Mouse (Mus musculus): Measurements from ENCODE around the gene Zfyve28. TPM values are rescaled to one million over a fixed set of nuclear protein-coding genes. Genes with fewer than 3 reads are reported as not detected.

Zfyve28 gene
- polyA plus RNA-seq, 1 experiment: 0.08 TPM

GRCm38 (mm10) chr5:34325286-34325685 is 37.0 kb upstream of the Zfyve28 start:
- H3K4me3 ChIP-seq: no peak overlapping the region
- no peak overlapping the region for H3K4me2 ChIP-seq (ENCODE audit: low read depth)
- no peaks in the 10 kb centered on the region for H3K79me2 ChIP-seq (ENCODE audit: control insufficient read depth, insufficient read depth)
- TF ChIP-seq SRF (IDR thresholded peaks at IDR 0.05; ENCODE audit: control insufficient read depth, insufficient read length, low read depth) (no peak), CEBPB (IDR thresholded peaks at IDR 0.05; ENCODE audit: insufficient read depth, poor library complexity, severe bottlenecking) (no peak), POLR2A (IDR thresholded peaks at IDR 0.05; ENCODE audit: insufficient read length, low read depth) (no peak), TCF12 (IDR thresholded peaks at IDR 0.05; ENCODE audit: insufficient read depth, poor library complexity, severe bottlenecking) (no peak), USF1 (IDR thresholded peaks at IDR 0.05; ENCODE audit: low read depth) (no peak), E2F4 (IDR thresholded peaks at IDR 0.05; ENCODE audit: insufficient read depth) (no peak), MAX (IDR thresholded peaks at IDR 0.05; ENCODE audit: low read depth) (no peak), POLR2AphosphoS2 (IDR thresholded peaks at IDR 0.05; ENCODE audit: insufficient read length, low read depth) (no peak), MYOD1 (IDR thresholded peaks at IDR 0.05; ENCODE audit: control insufficient read depth in 1 of 3, insufficient read length in 2 of 3, low read depth in 2 of 3) (no peak), REST (IDR thresholded peaks at IDR 0.05; ENCODE audit: insufficient read depth, insufficient read length) (no peak), MYOG (IDR thresholded peaks at IDR 0.05; ENCODE audit: control insufficient read depth in 1 of 3, insufficient read depth in 1 of 3, insufficient read length in 2 of 3, low read depth in 2 of 3) (no peak), TCF3 (IDR thresholded peaks at IDR 0.05; ENCODE audit: insufficient read length, low read depth) (no peak)
- no peaks in the 10 kb centered on the region for H3K36me3 ChIP-seq (ENCODE audit: control insufficient read depth, insufficient read depth)
- no peak overlapping the region for H3ac ChIP-seq (ENCODE audit: control insufficient read depth, insufficient read length)
- H3K27me3 ChIP-seq (ENCODE audit: control insufficient read depth, insufficient read depth, insufficient read length): no peaks in the 10 kb centered on the region

- Histone ChIP-seq H3K4me2 (ENCODE audit: low read depth) (no peak overlapping the region), H3K79me2 (ENCODE audit: control insufficient read depth, insufficient read depth) (no peaks in the 10 kb centered on the region), H3K4me3 (no peak overlapping the region), H3K27me3 (ENCODE audit: control insufficient read depth, insufficient read depth, insufficient read length) (no peaks in the 10 kb centered on the region), H3K36me3 (ENCODE audit: control insufficient read depth, insufficient read depth) (no peaks in the 10 kb centered on the region), H3ac (ENCODE audit: control insufficient read depth, insufficient read length) (no peak overlapping the region)
- TF ChIP-seq MYOD1 (IDR thresholded peaks at IDR 0.05; ENCODE audit: control insufficient read depth in 1 of 3, insufficient read length in 2 of 3, low read depth in 2 of 3) (no peak), REST (IDR thresholded peaks at IDR 0.05; ENCODE audit: insufficient read depth, insufficient read length) (no peak), MAX (IDR thresholded peaks at IDR 0.05; ENCODE audit: low read depth) (no peak), POLR2AphosphoS2 (IDR thresholded peaks at IDR 0.05; ENCODE audit: insufficient read length, low read depth) (no peak)
Observed at GRCm38 (mm10) chr5:34321236-34321635, 33.0 kb upstream of the Zfyve28 start.

GRCm38 (mm10) chr5:34319491-34320034 is 31.3 kb upstream of the Zfyve28 start:
- H3K4me3 ChIP-seq: no peak overlapping the region
- H3K27me3 ChIP-seq (ENCODE audit: control insufficient read depth, insufficient read depth, insufficient read length): no peaks in the 10 kb centered on the region
- no peaks in the 10 kb centered on the region for H3K36me3 ChIP-seq (ENCODE audit: control insufficient read depth, insufficient read depth)
- TF ChIP-seq POLR2AphosphoS2 (IDR thresholded peaks at IDR 0.05; ENCODE audit: insufficient read length, low read depth): no peak
- no peak for TF ChIP-seq MYOD1 (IDR thresholded peaks at IDR 0.05; ENCODE audit: control insufficient read depth in 1 of 3, insufficient read length in 2 of 3, low read depth in 2 of 3)
- TF ChIP-seq SRF (IDR thresholded peaks at IDR 0.05; ENCODE audit: control insufficient read depth, insufficient read length, low read depth): no peak
- TF ChIP-seq TCF3 (IDR thresholded peaks at IDR 0.05; ENCODE audit: insufficient read length, low read depth): no peak
- TF ChIP-seq MAX (IDR thresholded peaks at IDR 0.05; ENCODE audit: low read depth): no peak
- no peak for TF ChIP-seq MYOG (IDR thresholded peaks at IDR 0.05; ENCODE audit: control insufficient read depth in 1 of 3, insufficient read depth in 1 of 3, insufficient read length in 2 of 3, low read depth in 2 of 3)
- TF ChIP-seq REST (IDR thresholded peaks at IDR 0.05; ENCODE audit: insufficient read depth, insufficient read length): no peak
- TF ChIP-seq USF1 (IDR thresholded peaks at IDR 0.05; ENCODE audit: low read depth): no peak
- TF ChIP-seq POLR2A (IDR thresholded peaks at IDR 0.05; ENCODE audit: insufficient read length, low read depth): no peak
- no peak overlapping the region for H3ac ChIP-seq (ENCODE audit: control insufficient read depth, insufficient read length)
- H3K4me2 ChIP-seq (ENCODE audit: low read depth): no peak overlapping the region
- H3K79me2 ChIP-seq (ENCODE audit: control insufficient read depth, insufficient read depth): no peaks in the 10 kb centered on the region

GRCm38 (mm10) chr5:34309016-34309415 is 20.8 kb upstream of the Zfyve28 start:
- no peak for TF ChIP-seq SRF (IDR thresholded peaks at IDR 0.05; ENCODE audit: control insufficient read depth, insufficient read length, low read depth)
- H3K4me3 ChIP-seq: no peak overlapping the region
- no peak overlapping the region for H3ac ChIP-seq (ENCODE audit: control insufficient read depth, insufficient read length)
- H3K27me3 ChIP-seq (ENCODE audit: control insufficient read depth, insufficient read depth, insufficient read length): peaks cover 83% of the 10 kb centered on the region
- no peaks in the 10 kb centered on the region for H3K36me3 ChIP-seq (ENCODE audit: control insufficient read depth, insufficient read depth)
- no peak overlapping the region for H3K4me2 ChIP-seq (ENCODE audit: low read depth)
- no peaks in the 10 kb centered on the region for H3K79me2 ChIP-seq (ENCODE audit: control insufficient read depth, insufficient read depth)

GRCm38 (mm10) chr5:34302377-34302776 is 14.1 kb upstream of the Zfyve28 start:
- Histone ChIP-seq H3K79me2 (ENCODE audit: control insufficient read depth, insufficient read depth) (no peaks in the 10 kb centered on the region), H3K4me3 (no peak overlapping the region), H3K27me3 (ENCODE audit: control insufficient read depth, insufficient read depth, insufficient read length) (peaks cover 90% of the 10 kb centered on the region), H3K36me3 (ENCODE audit: control insufficient read depth, insufficient read depth) (no peaks in the 10 kb centered on the region), H3ac (ENCODE audit: control insufficient read depth, insufficient read length) (no peak overlapping the region), H3K4me2 (ENCODE audit: low read depth) (no peak overlapping the region)
- TF ChIP-seq POLR2A (IDR thresholded peaks at IDR 0.05; ENCODE audit: insufficient read length, low read depth): no peak
- no peak for TF ChIP-seq REST (IDR thresholded peaks at IDR 0.05; ENCODE audit: insufficient read depth, insufficient read length)
- TF ChIP-seq USF1 (IDR thresholded peaks at IDR 0.05; ENCODE audit: low read depth): no peak
- TF ChIP-seq POLR2AphosphoS2 (IDR thresholded peaks at IDR 0.05; ENCODE audit: insufficient read length, low read depth): no peak
- no peak for TF ChIP-seq CEBPB (IDR thresholded peaks at IDR 0.05; ENCODE audit: insufficient read depth, poor library complexity, severe bottlenecking)
- no peak for TF ChIP-seq TCF12 (IDR thresholded peaks at IDR 0.05; ENCODE audit: insufficient read depth, poor library complexity, severe bottlenecking)
- TF ChIP-seq E2F4 (IDR thresholded peaks at IDR 0.05; ENCODE audit: insufficient read depth): no peak
- TF ChIP-seq MYOD1 (IDR thresholded peaks at IDR 0.05; ENCODE audit: control insufficient read depth in 1 of 3, insufficient read length in 2 of 3, low read depth in 2 of 3): no peak

Data from myocyte (in vitro differentiated cells).